Mouse (Mus musculus) kidney, embryonic 16.5 days (tissue): ENCODE data around the gene Gsc2. TPM values are rescaled to one million over a fixed set of nuclear protein-coding genes. Genes with fewer than 3 reads are reported as not detected.

Experiments
- ATAC-seq: fragments of 200-750 bp; cut with Nextera tagmentation; 2 replicates; pipeline ENCODE4 v1.8.0; 2017; ENCODE audit warnings: moderate TSS enrichment; ENCODE audit not compliant: low FRiP score, low TSS enrichment
- H3K27ac ChIP-seq: fragments of 300-500 bp; sonication (generic); 2 replicates; pipeline ENCODE4 v1.5.1; 2014; ENCODE audit warnings: low read length
- H3K27me3 ChIP-seq: fragments of 300-500 bp; sonication (generic); 2 replicates; pipeline ENCODE4 v1.6.1; 2014; ENCODE audit warnings: low read length, control low read depth, mixed read lengths; ENCODE audit not compliant: insufficient read depth
- H3K36me3 ChIP-seq: fragments of 300-500 bp; sonication (generic); 2 replicates; pipeline ENCODE4 v1.6.1; 2014; ENCODE audit warnings: low read length, control low read depth, mixed read lengths; ENCODE audit not compliant: insufficient read depth
- H3K4me1 ChIP-seq: fragments of 300-500 bp; sonication (generic); 2 replicates; pipeline ENCODE4 v1.6.1; 2014; ENCODE audit warnings: low read length, control low read depth, mixed read lengths; ENCODE audit not compliant: insufficient read depth
- H3K4me2 ChIP-seq: fragments of 300-500 bp; sonication (generic); replicated peaks from 2 replicates; pipeline ENCODE4 v1.6.1; 2014; ENCODE audit warnings: low read depth, low read length
- H3K4me3 ChIP-seq: fragments of 300-500 bp; sonication (generic); 2 replicates; pipeline ENCODE4 v1.5.1; 2014; ENCODE audit warnings: mild to moderate bottlenecking, low read length
- H3K9ac ChIP-seq: fragments of 300-500 bp; sonication (generic); replicated peaks from 2 replicates; pipeline ENCODE4 v1.6.1; 2014; ENCODE audit warnings: low read length
- H3K9me3 ChIP-seq: fragments of 300-500 bp; sonication (generic); 2 replicates; pipeline ENCODE4 v1.6.1; 2016; ENCODE audit warnings: low read length, control low read depth
- WGBS: fragments of 180-500 bp; shearing (Covaris S2); extraction: QIAGEN DNeasy Blood & Tissue Kit; methylation state at CpG from one replicate; pipeline ENCODE4 v1.1.7; 2014; 5-methylcytosine and 5-hydroxymethylcytosine counted together
- polyA plus RNA-seq: library from polyadenylated mRNA; unstranded; fragments of >200 nt; fragmentation: Nextera tagmentation; extraction: Ambion mirVana; gene quantifications from 2 replicates; pipeline ENCODE4 v1.2.1, GENCODE M21; 2015

The Gsc2 gene
- polyA plus RNA-seq, 1 experiment from 2014 or later = not detected

- WGBS = 12% methylated on average over 7 of the region's 7 CpGs
- no peak overlapping the region for H3K4me2 ChIP-seq
Observed at GRCm38 (mm10) chr16:17938821-17939220, 24.0 kb upstream of the Gsc2 start.

GRCm38 (mm10) chr16:17938187-17938586, 23.3 kb upstream of the Gsc2 start:
- ATAC-seq = no peak
- WGBS = 77% methylated on average over 7 of the region's 7 CpGs

More at GRCm38 (mm10) chr16:17938821-17939220, 24.0 kb upstream of the Gsc2 start:
- Histone ChIP-seq H3K27ac (no peak overlapping the region), H3K36me3 (no peaks in the 10 kb centered on the region), H3K4me1 (no peaks in the 10 kb centered on the region), H3K9ac (no peak overlapping the region), H3K9me3 (no peaks in the 10 kb centered on the region), H3K27me3 (0 out of 2 replicates have a peak, but pooled peaks cover 4% of the 10 kb centered on the region), H3K4me3 (no peak overlapping the region)
- ATAC-seq = peak; percentile 86

GRCm38 (mm10) chr16:17936776-17937175, 21.9 kb upstream of the Gsc2 start:
- H3K4me2 ChIP-seq = no peak overlapping the region
- H3K27ac ChIP-seq = no peak overlapping the region
- H3K4me3 ChIP-seq = no peak overlapping the region
- no peak overlapping the region for H3K9ac ChIP-seq
- no peaks in the 10 kb centered on the region for H3K4me1 ChIP-seq
- H3K36me3 ChIP-seq = no peaks in the 10 kb centered on the region
- ATAC-seq = no peak
- no peaks in the 10 kb centered on the region for H3K9me3 ChIP-seq
- 73% methylated on average over 10 of the region's 10 CpGs for WGBS
- 0 out of 2 replicates have a peak, but pooled peaks cover 4% of the 10 kb centered on the region for H3K27me3 ChIP-seq

More at GRCm38 (mm10) chr16:17938187-17938586, 23.3 kb upstream of the Gsc2 start:
- no peak overlapping the region for H3K4me3 ChIP-seq
- H3K36me3 ChIP-seq = no peaks in the 10 kb centered on the region
- no peak overlapping the region for H3K27ac ChIP-seq
- H3K27me3 ChIP-seq = 0 out of 2 replicates have a peak, but pooled peaks cover 4% of the 10 kb centered on the region
- H3K4me2 ChIP-seq = no peak overlapping the region
- H3K4me1 ChIP-seq = no peaks in the 10 kb centered on the region
- no peak overlapping the region for H3K9ac ChIP-seq
- H3K9me3 ChIP-seq = no peaks in the 10 kb centered on the region

GRCm38 (mm10) chr16:17934445-17934910, 19.6 kb upstream of the Gsc2 start:
- no peak overlapping the region for H3K9ac ChIP-seq
- H3K9me3 ChIP-seq = no peaks in the 10 kb centered on the region
- no peak overlapping the region for H3K4me3 ChIP-seq
- ATAC-seq = no peak
- no peak overlapping the region for H3K4me2 ChIP-seq
- H3K27ac ChIP-seq = no peak overlapping the region
- H3K27me3 ChIP-seq = 0 out of 2 replicates have a peak, but pooled peaks cover 4% of the 10 kb centered on the region
- WGBS = 59% methylated on average over 3 of the region's 3 CpGs
- H3K36me3 ChIP-seq = no peaks in the 10 kb centered on the region
- H3K4me1 ChIP-seq = no peaks in the 10 kb centered on the region

GRCm38 (mm10) chr16:17933594-17934444, 19.0 kb upstream of the Gsc2 start:
- 70% methylated on average over 9 of the region's 9 CpGs for WGBS
- Histone ChIP-seq H3K4me3 (no peak overlapping the region), H3K27me3 (0 out of 2 replicates have a peak, but pooled peaks cover 4% of the 10 kb centered on the region)

GRCm38 (mm10) chr16:17931906-17932460, 17.1 kb upstream of the Gsc2 start:
- no peak overlapping the region for H3K4me2 ChIP-seq
- no peak overlapping the region for H3K4me3 ChIP-seq
- ATAC-seq = no peak
- H3K9me3 ChIP-seq = no peaks in the 10 kb centered on the region
- H3K36me3 ChIP-seq = no peaks in the 10 kb centered on the region
- no peak overlapping the region for H3K27ac ChIP-seq
- H3K9ac ChIP-seq = no peak overlapping the region
- WGBS = 70% methylated on average over 5 of the region's 5 CpGs
- H3K27me3 ChIP-seq = 0 out of 2 replicates have a peak, but pooled peaks cover 4% of the 10 kb centered on the region
- H3K4me1 ChIP-seq = peaks cover 6% of the 10 kb centered on the region

More at GRCm38 (mm10) chr16:17933594-17934444, 19.0 kb upstream of the Gsc2 start:
- H3K9ac ChIP-seq = no peak overlapping the region
- no peak overlapping the region for H3K27ac ChIP-seq
- 0 out of 2 replicates have a peak, but pooled peaks cover 1% of the 10 kb centered on the region for H3K4me1 ChIP-seq
- no peak for ATAC-seq
- no peaks in the 10 kb centered on the region for H3K9me3 ChIP-seq
- no peak overlapping the region for H3K4me2 ChIP-seq
- H3K36me3 ChIP-seq = no peaks in the 10 kb centered on the region

GRCm38 (mm10) chr16:17929631-17930030, 14.8 kb upstream of the Gsc2 start:
- Histone ChIP-seq H3K9ac (no peak overlapping the region), H3K27ac (no peak overlapping the region), H3K4me2 (no peak overlapping the region), H3K27me3 (no peaks in the 10 kb centered on the region), H3K9me3 (no peaks in the 10 kb centered on the region), H3K4me3 (no peak overlapping the region), H3K4me1 (peaks cover 11% of the 10 kb centered on the region), H3K36me3 (peaks cover 9% of the 10 kb centered on the region)
- WGBS = 86% methylated on average over 2 of the region's 2 CpGs
- no peak for ATAC-seq

GRCm38 (mm10) chr16:17929211-17929610, 14.4 kb upstream of the Gsc2 start:
- ATAC-seq = no peak

GRCm38 (mm10) chr16:17928627-17929104, 13.8 kb upstream of the Gsc2 start:
- no peaks in the 10 kb centered on the region for H3K27me3 ChIP-seq
- peaks cover 11% of the 10 kb centered on the region for H3K36me3 ChIP-seq
- H3K4me2 ChIP-seq = peak overlapping the region; percentile 99
- no peaks in the 10 kb centered on the region for H3K9me3 ChIP-seq
- peaks cover 11% of the 10 kb centered on the region for H3K4me1 ChIP-seq
- H3K9ac ChIP-seq = peak overlapping the region; percentile 83
- peak overlapping the region; percentile 72 for H3K4me3 ChIP-seq
- 0% methylated on average over 9 of the region's 9 CpGs for WGBS
- peak; percentile 67 for ATAC-seq
- peak overlapping the region; percentile 95 for H3K27ac ChIP-seq

More at GRCm38 (mm10) chr16:17929211-17929610, 14.4 kb upstream of the Gsc2 start:
- WGBS = 16% methylated on average over 2 of the region's 2 CpGs
- peak overlapping the region; percentile 83; the same call in 1 of the 2 replicates for H3K9ac ChIP-seq
- H3K9me3 ChIP-seq = no peaks in the 10 kb centered on the region
- H3K4me1 ChIP-seq = peaks cover 11% of the 10 kb centered on the region
- no peaks in the 10 kb centered on the region for H3K27me3 ChIP-seq
- H3K4me2 ChIP-seq = no peak overlapping the region
- peak overlapping the region; percentile 95; the same call in 1 of the 2 replicates for H3K27ac ChIP-seq
- H3K4me3 ChIP-seq = no peak overlapping the region
- peaks cover 11% of the 10 kb centered on the region for H3K36me3 ChIP-seq
